Mouse (Mus musculus): ENCODE data around the gene Hmgn1.

DNA sequence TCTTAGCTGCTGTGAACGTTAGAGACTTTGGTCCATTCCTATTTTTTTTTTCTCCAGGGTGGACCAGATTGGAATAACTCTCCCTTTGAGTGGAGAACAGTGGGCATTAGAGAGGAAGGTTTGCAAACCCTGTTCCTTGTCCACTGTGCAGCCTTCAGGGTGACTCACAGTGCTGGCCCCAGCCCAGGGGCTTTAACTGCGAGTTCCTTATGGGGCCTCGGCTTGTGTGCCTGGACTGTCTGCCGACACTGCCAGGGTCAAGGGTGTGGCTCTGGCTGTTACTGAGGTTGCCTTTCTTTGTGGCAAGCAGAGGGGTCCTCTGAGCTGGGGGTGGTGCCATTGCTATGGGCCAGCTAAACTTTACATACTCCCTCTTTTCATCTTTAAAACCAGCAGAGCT, 23.5 kb upstream of the Hmgn1 start:
- TF ChIP-seq CTCF (IDR thresholded peaks at IDR 0.05) (no peak), EP300 (IDR thresholded peaks at IDR 0.05) (no peak)

Data from lung, postnatal 0 days (tissue).